30 mouse cellular contexts compared by ENCODE assay signal in the genomic region with DNA sequence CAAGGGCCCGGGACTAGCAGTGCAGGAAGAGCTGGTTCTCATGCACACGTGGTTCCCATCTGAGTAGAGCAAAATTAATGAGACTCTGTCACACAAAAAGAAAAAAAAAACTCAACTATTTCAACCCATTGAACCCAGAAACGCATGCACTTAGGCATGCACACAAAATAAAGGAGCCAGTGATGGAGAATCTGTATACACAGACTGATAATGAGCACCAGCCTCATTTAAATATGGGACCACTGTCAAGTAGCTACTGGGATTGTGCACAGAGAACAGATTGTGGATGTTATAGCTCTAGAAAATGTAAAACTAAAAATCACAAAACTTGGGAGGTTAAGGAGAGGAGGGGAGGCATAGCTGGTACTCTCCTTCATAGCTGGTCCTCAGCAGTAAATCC. TPM values are rescaled to one million over a fixed set of nuclear protein-coding genes. Genes with fewer than 3 reads are reported as not detected.
"Had no signal": no experiment of that assay in that cellular context is flagged by ENCODE, and none has a peak within 500 bp of the region (broad histone marks: within the 10 kb centered on the region; RNA-seq: fewer than 3 reads in every experiment).

No protein-coding gene starts in this region.

- DNase-seq: gastrocnemius, adult 2 months; gastrocnemius, postnatal 10 days; gastrocnemius, postnatal 25 days; heart, adult 18-20 months; heart, postnatal 10 days; heart, postnatal 4 days; kidney, adult 18-20 months; kidney, adult 8-10 months; kidney, postnatal 14 days; kidney, postnatal 36 days; layer of hippocampus, adult 9-11 months; layer of hippocampus, postnatal 36 days; left cerebral cortex, postnatal 4 days; lung, adult 18-20 months had no signal

- H3K4me2 ChIP-seq: heart, embryonic 12.5 days; hindbrain, embryonic 12.5 days; hindbrain, embryonic 14.5 days; intestine, embryonic 15.5 days; limb, embryonic 13.5 days; limb, embryonic 15.5 days; liver, embryonic 12.5 days had no signal

- H3K9me3 ChIP-seq: heart, embryonic 10.5 days; heart, embryonic 12.5 days; hindbrain, embryonic 10.5 days; hindbrain, embryonic 12.5 days; intestine, embryonic 15.5 days; limb, embryonic 13.5 days; limb, embryonic 15.5 days; liver, embryonic 12.5 days had no signal

- H3K27ac ChIP-seq: gastrocnemius, adult 2 months; heart, embryonic 10.5 days; hindbrain, embryonic 10.5 days; hindbrain, embryonic 12.5 days; hindbrain, embryonic 14.5 days; intestine, embryonic 15.5 days; kidney, postnatal 0 days; left cerebral cortex, adult 2 months; limb, embryonic 13.5 days; limb, embryonic 15.5 days; liver, embryonic 12.5 days; liver, embryonic 14.5 days had no signal

- H3K4me3 ChIP-seq: gastrocnemius, adult 2 months; heart, embryonic 10.5 days; heart, embryonic 12.5 days; hindbrain, embryonic 10.5 days; hindbrain, embryonic 12.5 days; intestine, embryonic 15.5 days; left cerebral cortex, adult 2 months; limb, embryonic 13.5 days; limb, embryonic 15.5 days; liver, embryonic 12.5 days had no signal

- H3K9ac ChIP-seq: heart, embryonic 12.5 days; hindbrain, embryonic 12.5 days; hindbrain, embryonic 14.5 days; intestine, embryonic 15.5 days; limb, embryonic 13.5 days; limb, embryonic 15.5 days; liver, embryonic 12.5 days; liver, embryonic 14.5 days had no signal

- ATAC-seq: hindbrain, embryonic 16.5 days; inflammation-experienced regulatory T-cells, adult 6 months; intestine, embryonic 15.5 days; intestine, postnatal 0 days; liver, embryonic 12.5 days had no signal

- H3K4me1 ChIP-seq: heart, embryonic 10.5 days; heart, embryonic 12.5 days; hindbrain, embryonic 10.5 days; hindbrain, embryonic 12.5 days; intestine, embryonic 15.5 days; limb, embryonic 13.5 days; limb, embryonic 15.5 days; liver, embryonic 12.5 days had no signal

- H3K27me3 ChIP-seq: hindbrain, embryonic 12.5 days; intestine, embryonic 15.5 days; limb, embryonic 13.5 days; limb, embryonic 15.5 days; liver, embryonic 12.5 days had no signal

- H3K36me3 ChIP-seq: heart, embryonic 10.5 days; heart, embryonic 12.5 days; hindbrain, embryonic 10.5 days; hindbrain, embryonic 12.5 days; intestine, embryonic 15.5 days; limb, embryonic 13.5 days; limb, embryonic 15.5 days; liver, embryonic 12.5 days had no signal

RNA-seq across cellular contexts. Expression of a gene that starts 25.3 kb away (rescaled TPM):
- polyA plus RNA-seq: inflammation-experienced regulatory T-cells, adult 6 months had no signal

RNA-seq across cellular contexts. Expression of a gene that starts 35.3 kb away (rescaled TPM):
- total RNA-seq: heart, adult 18-20 months; heart, postnatal 25 days had no signal
- polyA plus RNA-seq: hindbrain, embryonic 16.5 days had no signal
